Mouse (Mus musculus) left cerebral cortex, postnatal 4 days (tissue): Measurements from ENCODE around the gene Hspbap1. TPM values are rescaled to one million over a fixed set of nuclear protein-coding genes. Genes with fewer than 3 reads are reported as not detected.

Experiments used
- DNase-seq: peaks from one replicate; pipeline ENCODE4 v3.0.0-alpha.2; 2022
- intact Hi-C: fragments of 180-260 bp; cut with DNase I; formaldehyde crosslinking; loops from one replicate; pipeline ENCODE4 v1.15.1; 2025
- total RNA-seq, 2 experiments: library from RNA; stranded (reverse); gene quantifications; 2 replicates each; pipeline ENCODE4 v1.2.3; 2021

Gene Hspbap1
- total RNA-seq = 10 to 100 TPM; 10.5 to 11.0 TPM

DNA sequence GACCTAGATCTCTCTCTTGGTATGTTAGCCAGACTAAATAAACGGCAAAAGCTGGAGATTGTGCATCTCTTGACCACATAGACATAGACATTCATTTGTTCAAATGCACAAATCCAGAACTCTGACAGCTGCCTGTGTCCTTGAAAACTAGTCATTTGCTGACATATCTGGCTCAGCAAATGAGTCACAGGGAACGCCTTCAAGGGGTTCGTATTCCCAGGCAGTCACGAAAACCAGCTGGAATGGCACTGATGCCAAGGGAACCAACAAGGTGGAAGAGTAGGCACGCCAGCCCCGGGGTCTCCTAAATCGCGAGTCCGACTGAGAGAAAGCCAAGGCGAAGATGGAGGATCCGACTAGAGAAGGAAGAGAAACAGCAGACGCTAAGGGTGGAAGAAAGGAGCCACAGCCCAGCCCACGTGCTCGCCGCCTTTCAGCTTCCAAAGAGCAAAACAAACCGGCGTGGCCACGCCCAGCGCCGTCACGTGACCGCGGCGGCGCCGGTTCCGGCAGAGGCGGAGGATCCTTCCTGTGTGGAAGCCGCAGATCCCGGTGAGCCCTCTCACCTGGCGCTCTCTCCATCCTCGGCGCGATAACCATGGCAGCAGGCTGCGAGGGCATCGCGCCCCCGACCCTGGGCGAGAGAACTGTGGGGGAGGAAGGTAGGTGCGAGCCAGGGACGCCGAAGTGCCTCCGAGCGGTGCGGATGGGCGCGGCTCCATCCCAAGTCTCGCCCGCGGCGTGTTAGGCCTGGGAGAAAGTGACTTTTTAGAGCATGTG, at the start of gene Hspbap1:
Gene Hspbap1 (plus strand): TSS at position 498 of the 780 bp plus-strand sequence.
- DNase-seq = peak; percentile 89
- intact Hi-C loops = loop anchor here (5.0 kb wide), 1 partner anchor 47 kb away; no protein-coding TSS in a partner anchor

- no peak for DNase-seq
- intact Hi-C loops = no loop called here
Observed at GRCm38 (mm10) chr16:35724561-35724960, 45.6 kb upstream of the Hspbap1 start.

DNA sequence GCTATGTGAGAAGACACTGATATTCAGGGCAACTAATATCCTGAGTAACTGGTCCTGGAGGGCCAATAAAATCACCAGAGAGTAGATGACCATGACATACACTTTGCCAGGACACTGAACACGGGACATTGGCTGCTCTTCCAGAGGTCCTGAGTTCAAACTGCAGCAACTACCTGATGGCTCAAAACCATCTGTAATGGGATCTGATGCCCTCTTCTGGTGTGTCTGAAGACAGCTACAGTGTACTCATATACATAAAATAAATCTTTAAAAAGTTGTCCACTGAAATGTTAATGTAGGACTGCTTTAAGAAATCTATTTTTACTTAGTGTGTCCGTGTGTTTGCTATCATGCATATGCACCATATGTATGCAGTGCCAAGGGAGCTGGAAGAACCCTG, 43.6 kb upstream of the Hspbap1 start:
- DNase-seq = no peak
- intact Hi-C loops = no loop called here

DNA sequence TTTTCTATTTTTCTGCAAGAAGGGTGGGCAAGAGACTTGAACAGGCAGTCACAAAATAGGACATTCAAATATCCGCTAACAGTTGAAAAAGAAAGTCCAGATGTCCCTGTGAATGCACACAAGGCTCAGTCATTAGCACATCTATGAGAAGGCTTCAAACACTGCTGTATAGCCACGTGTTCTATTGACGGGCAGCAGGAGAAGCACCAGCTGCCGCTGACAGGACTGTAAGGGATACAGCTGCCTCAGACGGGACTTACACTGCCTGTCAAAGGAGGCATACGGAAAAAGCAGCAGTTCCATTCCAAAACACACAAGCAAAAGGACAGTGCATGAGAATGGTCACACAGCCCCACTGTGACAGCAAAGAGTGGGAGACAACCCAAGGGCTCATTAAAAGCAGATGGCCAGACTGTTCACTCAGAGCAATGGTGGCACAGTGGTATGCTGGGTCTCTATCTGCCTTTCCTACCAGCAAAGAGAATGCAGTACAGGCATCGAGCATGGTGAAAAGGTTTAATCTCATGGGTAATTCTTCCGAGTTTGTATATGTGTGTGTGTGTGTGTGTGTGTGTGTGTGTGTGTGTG, 40.9 kb upstream of the Hspbap1 start:
- intact Hi-C loops = no loop called here
- DNase-seq = no peak

GRCm38 (mm10) chr16:35732096-35732495, 38.1 kb upstream of the Hspbap1 start:
- intact Hi-C loops = loop anchor here (10.0 kb wide), 1 partner anchor 83 kb away; no protein-coding TSS in a partner anchor
- DNase-seq = peak; percentile 17

GRCm38 (mm10) chr16:35734038-35734437, 36.1 kb upstream of the Hspbap1 start:
- intact Hi-C loops = loop anchor here (10.0 kb wide), 1 partner anchor 81 kb away; no protein-coding TSS in a partner anchor
- peak; percentile 59 for DNase-seq

DNA sequence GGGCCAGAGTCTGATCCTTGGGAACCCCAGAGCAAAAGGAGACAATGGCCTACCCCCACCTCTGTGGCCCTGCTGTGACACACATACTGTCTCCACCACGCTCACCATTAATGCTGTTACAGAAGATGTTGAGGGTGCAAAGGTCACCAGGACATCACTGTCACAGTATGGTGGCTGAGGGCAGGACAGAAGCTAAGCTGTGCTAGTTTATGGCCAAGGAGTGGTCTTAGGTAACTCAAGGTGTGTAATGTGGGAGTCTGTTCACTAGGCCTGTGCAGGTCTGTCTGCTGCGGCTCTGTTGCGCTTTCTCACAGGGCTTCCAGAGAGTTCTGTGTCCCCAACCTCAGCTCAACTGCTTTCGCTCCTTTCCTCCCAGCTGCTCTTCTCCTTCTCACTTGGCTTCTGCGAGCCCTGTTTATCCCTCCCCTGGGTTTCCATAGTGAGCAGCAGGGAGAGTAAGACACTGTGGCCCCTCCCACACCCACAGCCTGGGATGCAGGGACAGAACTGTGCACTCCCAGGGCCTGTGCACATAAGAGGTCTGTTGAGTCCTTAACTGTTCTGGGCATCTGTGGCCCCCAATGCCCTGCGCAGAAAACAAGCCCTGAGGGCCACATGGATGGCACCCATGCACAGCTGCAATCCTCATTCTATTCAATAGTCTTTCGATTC, 31.9 kb upstream of the Hspbap1 start:
- DNase-seq = no peak
- intact Hi-C loops = loop anchor here (10.0 kb wide), 1 partner anchor 77 kb away; no protein-coding TSS in a partner anchor

DNA sequence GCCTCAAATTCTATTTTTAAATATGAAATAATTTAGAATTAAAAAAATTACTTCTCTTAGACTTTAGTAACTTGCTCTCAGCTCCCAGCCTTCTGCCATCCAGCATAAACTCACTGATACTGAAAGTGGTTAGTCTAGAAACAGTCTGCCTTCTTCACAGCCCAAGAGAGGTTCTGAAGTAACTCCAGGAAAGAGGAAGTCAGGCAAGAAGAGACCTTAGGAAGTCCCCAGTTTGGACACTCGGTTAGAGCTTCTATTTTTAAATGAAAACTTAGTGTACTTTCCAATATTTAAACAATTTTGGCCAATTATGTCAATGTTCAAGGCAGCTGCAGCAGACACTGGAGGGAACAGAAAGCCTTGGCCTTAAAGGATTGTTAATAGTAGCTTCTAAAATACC, 30.6 kb upstream of the Hspbap1 start:
- intact Hi-C loops = loop anchor here (10.0 kb wide), 1 partner anchor 75 kb away; no protein-coding TSS in a partner anchor
- no peak for DNase-seq

DNA sequence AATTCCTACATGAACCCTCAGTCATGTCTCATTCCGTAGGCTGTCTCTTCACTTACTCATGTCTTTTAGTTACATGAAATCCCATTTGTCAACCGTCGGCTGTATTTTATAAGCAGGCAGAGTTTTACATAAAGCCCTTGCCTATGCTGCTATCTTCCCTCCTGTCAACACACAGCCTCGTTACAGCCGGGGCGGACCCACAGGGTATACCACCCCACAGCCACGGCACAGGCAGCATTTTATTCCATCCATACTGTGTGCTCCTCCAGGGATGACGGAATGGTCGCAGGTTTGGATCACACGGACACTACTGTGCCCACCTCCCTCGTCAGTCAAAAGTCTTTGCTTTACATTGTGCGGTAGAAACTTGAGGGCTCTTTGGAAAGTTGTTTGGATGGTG, 29.8 kb upstream of the Hspbap1 start:
- intact Hi-C loops = no loop called here
- no peak for DNase-seq

- intact Hi-C loops = no loop called here
- DNase-seq = no peak
Observed at GRCm38 (mm10) chr16:35740943-35741342, 29.2 kb upstream of the Hspbap1 start.

GRCm38 (mm10) chr16:35741621-35742020, 28.6 kb upstream of the Hspbap1 start:
- intact Hi-C loops = no loop called here
- no peak for DNase-seq

DNA sequence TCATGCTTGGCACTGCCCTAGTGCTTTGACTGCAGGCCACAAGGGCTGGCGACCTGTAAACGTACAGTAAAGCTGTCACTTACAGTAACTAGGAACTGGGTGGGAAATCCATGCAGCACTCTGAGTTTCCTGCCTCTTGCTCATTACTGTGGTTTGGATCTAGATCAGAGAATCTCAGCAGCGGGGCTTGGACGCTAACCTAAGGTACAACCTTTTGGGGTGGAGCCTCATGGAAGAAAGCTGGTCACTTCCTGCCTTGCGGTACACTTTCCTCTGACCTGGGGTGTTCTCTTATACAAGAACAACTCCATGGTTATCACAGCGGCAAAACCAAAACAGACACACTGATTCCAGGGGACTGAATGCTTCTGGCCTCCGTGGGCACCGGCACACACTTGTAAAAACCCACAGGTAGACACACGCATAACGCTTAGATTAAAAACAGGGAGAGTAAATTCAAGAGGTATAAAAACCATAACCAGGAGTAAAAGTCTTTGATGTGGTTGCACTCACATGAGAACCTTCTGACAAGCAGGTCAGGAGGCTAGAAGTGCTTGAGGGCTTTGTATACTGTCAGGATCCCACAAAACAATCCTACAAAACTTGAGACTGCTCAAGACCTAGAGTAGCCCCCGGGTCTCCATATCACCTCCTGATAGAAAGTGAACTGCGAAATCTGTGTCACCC, 27.8 kb upstream of the Hspbap1 start:
- intact Hi-C loops = no loop called here
- no peak for DNase-seq

GRCm38 (mm10) chr16:35747417-35748236, 22.5 kb upstream of the Hspbap1 start:
- no peak for DNase-seq
- intact Hi-C loops = no loop called here

- no peak for DNase-seq
- intact Hi-C loops = no loop called here
Observed at GRCm38 (mm10) chr16:35748237-35748603, 22.0 kb upstream of the Hspbap1 start.

DNA sequence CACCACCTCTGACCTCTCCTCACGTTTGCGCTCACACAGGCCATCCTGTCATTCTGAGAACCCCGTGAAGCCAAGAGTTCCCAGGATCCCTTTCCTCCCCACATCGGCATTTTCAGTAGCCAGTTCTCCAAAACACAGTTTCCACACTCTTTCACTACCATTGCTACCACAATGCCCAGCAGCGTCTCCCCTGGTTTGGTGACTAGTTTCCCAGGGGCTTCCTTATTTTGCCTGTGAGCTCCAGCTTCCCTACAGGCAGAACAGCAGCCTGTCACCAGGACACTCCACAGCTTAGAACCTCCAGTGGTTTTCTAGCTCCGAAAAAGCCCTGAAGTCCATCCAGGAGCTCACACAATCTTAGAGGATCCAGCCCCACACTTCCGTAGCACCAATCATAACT, 20.8 kb upstream of the Hspbap1 start:
- intact Hi-C loops = no loop called here
- no peak for DNase-seq

- no peak for DNase-seq
- intact Hi-C loops = no loop called here
Observed at GRCm38 (mm10) chr16:35751841-35752240, 18.3 kb upstream of the Hspbap1 start.

- intact Hi-C loops = no loop called here
- DNase-seq = no peak
Observed at GRCm38 (mm10) chr16:35753926-35754325, 16.2 kb upstream of the Hspbap1 start.

DNA sequence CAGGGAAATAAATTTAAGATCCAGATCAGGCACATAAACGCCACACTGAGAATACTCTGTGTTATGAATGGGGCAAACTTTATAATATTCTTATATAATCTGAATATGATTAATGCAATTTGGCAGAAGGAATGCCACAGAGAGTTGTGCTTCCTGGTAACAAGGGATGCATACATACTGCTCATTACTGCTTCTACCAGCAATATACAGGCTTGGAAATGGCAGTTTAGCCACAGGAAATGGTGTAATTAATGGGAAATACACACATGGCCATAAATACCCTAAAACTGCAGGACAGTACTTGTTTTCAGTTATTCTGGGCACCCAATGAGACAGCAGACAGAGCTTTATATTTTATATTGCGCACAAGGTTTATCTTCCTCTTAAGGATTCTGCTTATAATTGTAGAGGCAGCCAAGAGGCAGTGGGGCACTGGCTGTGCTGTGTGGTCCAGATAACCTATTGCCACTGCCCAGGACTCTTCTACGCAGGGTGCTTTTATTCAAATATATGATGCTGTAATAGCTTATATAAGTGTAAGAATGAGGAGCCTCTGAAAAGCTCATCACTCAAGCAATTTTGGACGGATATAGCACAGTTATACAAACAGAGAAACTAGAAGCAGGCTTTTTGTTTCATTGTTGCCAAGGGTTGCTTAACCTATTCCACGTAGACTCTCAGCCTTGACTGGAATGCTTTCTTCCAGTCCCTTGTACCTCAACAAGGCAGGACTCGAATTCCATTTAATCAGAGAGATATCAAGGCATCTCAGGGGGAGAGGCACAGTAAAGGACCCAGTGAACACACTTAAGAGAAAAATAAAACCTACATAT, 14.5 kb upstream of the Hspbap1 start:
- intact Hi-C loops = no loop called here
- no peak for DNase-seq

DNA sequence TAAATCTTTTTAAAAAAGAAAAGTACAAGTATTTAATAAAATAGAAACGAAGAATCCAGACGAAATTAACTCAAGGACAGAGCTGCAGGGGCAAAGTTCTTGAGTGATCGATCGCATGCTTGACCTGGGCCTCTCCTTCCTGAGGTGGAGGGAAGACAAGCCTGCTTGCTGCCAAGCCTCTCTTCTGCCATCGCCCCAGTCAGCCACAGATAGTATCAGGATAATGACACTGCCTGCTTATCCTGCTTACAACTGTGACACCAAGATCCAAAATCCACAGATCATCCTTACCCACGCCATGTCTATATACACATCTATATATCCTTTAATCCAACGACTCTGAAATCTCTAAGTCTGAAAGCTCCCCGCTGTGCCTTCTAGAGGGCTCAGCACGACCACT, 13.5 kb upstream of the Hspbap1 start:
- no peak for DNase-seq
- intact Hi-C loops = no loop called here
